14 mouse cellular contexts compared by ENCODE assay signal in genomic region chr5:139147178-139148078, GRCm38 (mm10). TPM values are rescaled to one million over a fixed set of nuclear protein-coding genes. Genes with fewer than 3 reads are reported as not detected.
DNase-seq lines count a peak whose midpoint lies in the region; ATAC-seq and TF ChIP-seq lines count a peak whose summit lies in the region.
"Had no signal": no experiment of that assay in that cellular context is flagged by ENCODE, and none has a peak within 500 bp of the region (broad histone marks: within the 10 kb centered on the region; RNA-seq: fewer than 3 reads in every experiment).

No protein-coding gene starts in this region.

- TF ChIP-seq CTCF in forebrain, postnatal 0 days (IDR thresholded peaks at IDR 0.05; ENCODE audit: low read depth) = no peak

- H3K36me3 ChIP-seq in embryonic facial prominence, embryonic 14.5 days (ENCODE audit: control insufficient read depth, insufficient read depth, low read length) = no peaks in the 10 kb centered on the region
- peaks cover 12% of the 10 kb centered on the region for H3K36me3 ChIP-seq in embryonic facial prominence, embryonic 10.5 days (replicated peaks)
- H3K36me3 ChIP-seq in forebrain, postnatal 0 days (ENCODE audit: insufficient read depth) = peaks cover 1% of the 10 kb centered on the region; the same call in 1 of the 2 replicates
- H3K36me3 ChIP-seq: neural tube, embryonic 13.5 days had no signal

- DNase-seq in embryonic facial prominence, embryonic 14.5 days (ENCODE audit: low spot score) = no peak
- DNase-seq in embryonic facial prominence, embryonic 10.5 days (ENCODE audit: low spot score) = no peak
- peak; percentile 50 for DNase-seq in layer of hippocampus, adult 11-12 months (ENCODE audit: low spot score)
- no peak for DNase-seq in layer of hippocampus, adult 9-10 months (ENCODE audit: low spot score)
- peak; percentile 34 for DNase-seq in NIH3T3 (ENCODE audit: low read depth)
- DNase-seq in forebrain, postnatal 0 days = peak; percentile 91
- DNase-seq in thymus, postnatal 0 days (ENCODE audit: low spot score) = no peak
- no peak for DNase-seq in adrenal gland, postnatal 36 days
- DNase-seq: thymus, postnatal 4 days had no signal

- H3K4me3 ChIP-seq in embryonic facial prominence, embryonic 14.5 days (ENCODE audit: low read depth, low read length) = no peak overlapping the region
- no peak overlapping the region for H3K4me3 ChIP-seq in embryonic facial prominence, embryonic 10.5 days
- H3K4me3 ChIP-seq in forebrain, postnatal 0 days (ENCODE audit: low read depth, low read length) = no peak overlapping the region
- H3K4me3 ChIP-seq: heart, embryonic 10.5 days; midbrain, embryonic 10.5 days; neural tube, embryonic 13.5 days had no signal

- 0 out of 2 replicates have a peak overlapping the region, but pooled peaks have one; percentile 10 for H3K27ac ChIP-seq in embryonic facial prominence, embryonic 14.5 days (replicated peaks; ENCODE audit: low read depth, low read length)
- no peak overlapping the region for H3K27ac ChIP-seq in embryonic facial prominence, embryonic 10.5 days (replicated peaks)
- H3K27ac ChIP-seq in forebrain, postnatal 0 days (ENCODE audit: low read depth, low read length) = peak overlapping the region; percentile 71
- H3K27ac ChIP-seq: heart, embryonic 10.5 days; liver, embryonic 14.5 days; midbrain, embryonic 10.5 days; neural tube, embryonic 13.5 days had no signal

- H3K4me1 ChIP-seq in embryonic facial prominence, embryonic 14.5 days (ENCODE audit: control insufficient read depth, insufficient read depth, low read length) = peaks cover 13% of the 10 kb centered on the region
- H3K4me1 ChIP-seq in embryonic facial prominence, embryonic 10.5 days = peaks cover 24% of the 10 kb centered on the region
- peaks cover 21% of the 10 kb centered on the region for H3K4me1 ChIP-seq in forebrain, postnatal 0 days (ENCODE audit: insufficient read depth)

- ATAC-seq in embryonic facial prominence, embryonic 14.5 days (ENCODE audit: low read depth) = no peak
- ATAC-seq in forebrain, postnatal 0 days = no peak; the same call in 1 of the 2 replicates

- 89% methylated on average over 14 of the region's 14 CpGs for WGBS in embryonic facial prominence, embryonic 14.5 days
- WGBS in embryonic facial prominence, embryonic 10.5 days = 95% methylated on average over 14 of the region's 14 CpGs
- WGBS in forebrain, postnatal 0 days = 52% methylated on average over 14 of the region's 14 CpGs

- no peaks in the 10 kb centered on the region for H3K27me3 ChIP-seq in embryonic facial prominence, embryonic 14.5 days (replicated peaks; ENCODE audit: control insufficient read depth, insufficient read depth, low read length)
- no peaks in the 10 kb centered on the region for H3K27me3 ChIP-seq in embryonic facial prominence, embryonic 10.5 days (replicated peaks; ENCODE audit: low read depth, poor library complexity, severe bottlenecking)
- H3K27me3 ChIP-seq in forebrain, postnatal 0 days (ENCODE audit: insufficient read depth, low read length) = no peaks in the 10 kb centered on the region
- H3K27me3 ChIP-seq: neural tube, embryonic 13.5 days had no signal

- H3K4me2 ChIP-seq in embryonic facial prominence, embryonic 14.5 days (ENCODE audit: low read depth, low read length) = no peak overlapping the region
- peak overlapping the region; percentile 21; the same call in 1 of the 2 replicates for H3K4me2 ChIP-seq in forebrain, postnatal 0 days (ENCODE audit: low read depth)
- H3K4me2 ChIP-seq: neural tube, embryonic 13.5 days had no signal

- H3K9ac ChIP-seq in embryonic facial prominence, embryonic 14.5 days (ENCODE audit: low read depth, low read length) = no peak overlapping the region
- H3K9ac ChIP-seq in forebrain, postnatal 0 days = no peak overlapping the region
- H3K9ac ChIP-seq: liver, embryonic 14.5 days; neural tube, embryonic 13.5 days had no signal

- no peaks in the 10 kb centered on the region for H3K9me3 ChIP-seq in embryonic facial prominence, embryonic 14.5 days (ENCODE audit: control insufficient read depth, low read length)
- H3K9me3 ChIP-seq in embryonic facial prominence, embryonic 10.5 days = no peaks in the 10 kb centered on the region
- no peaks in the 10 kb centered on the region for H3K9me3 ChIP-seq in forebrain, postnatal 0 days (ENCODE audit: low read length)
- H3K9me3 ChIP-seq: midbrain, embryonic 10.5 days; neural tube, embryonic 13.5 days had no signal

RNA-seq across cellular contexts. Expression of gene Prkar1b, which starts 2.4 kb away (rescaled TPM):
- polyA plus RNA-seq in embryonic facial prominence, embryonic 14.5 days (2014; fragmentation: Nextera tagmentation; extraction: Ambion mirVana) = 22.8 and 26.1 TPM in 2 replicates
- 7.3 and 9.0 TPM in 2 replicates for polyA plus RNA-seq in embryonic facial prominence, embryonic 10.5 days (2016; fragmentation: Nextera tagmentation; extraction: Ambion mirVana)
- 253 and 303 TPM in 2 replicates for total RNA-seq in forebrain, postnatal 0 days (2014; rRNA removed)
- 361 and 392 TPM in 2 replicates for polyA plus RNA-seq in forebrain, postnatal 0 days (2015; fragmentation: Nextera tagmentation; extraction: Ambion mirVana)
- polyA plus RNA-seq in thymus, postnatal 0 days (2015; fragmentation: Nextera tagmentation; extraction: Ambion mirVana) = 2.4 and 3.5 TPM in 2 replicates
- 10 to 100 TPM; 20.2 to 52.4 TPM for total RNA-seq in adrenal gland, postnatal 36 days (2021)
- total RNA-seq: MEL had no signal

RNA-seq across cellular contexts. Expression of gene Dnaaf5, which starts 2.6 kb away (rescaled TPM):
- 5.2 and 5.8 TPM in 2 replicates for polyA plus RNA-seq in embryonic facial prominence, embryonic 14.5 days (2014; fragmentation: Nextera tagmentation; extraction: Ambion mirVana)
- 9.6 and 10.6 TPM in 2 replicates for polyA plus RNA-seq in embryonic facial prominence, embryonic 10.5 days (2016; fragmentation: Nextera tagmentation; extraction: Ambion mirVana)
- 9.4 and 12.5 TPM in 2 replicates for total RNA-seq in forebrain, postnatal 0 days (2014; rRNA removed)
- 2.0 and 2.6 TPM in 2 replicates for polyA plus RNA-seq in forebrain, postnatal 0 days (2015; fragmentation: Nextera tagmentation; extraction: Ambion mirVana)
- 3.4 and 4.1 TPM in 2 replicates for polyA plus RNA-seq in thymus, postnatal 0 days (2015; fragmentation: Nextera tagmentation; extraction: Ambion mirVana)
- 10 to 100 TPM; 22.7 to 22.8 TPM for total RNA-seq in adrenal gland, postnatal 36 days (2021)

RNA-seq across cellular contexts. Expression of gene Sun1, which starts 53.0 kb away (rescaled TPM):
- polyA plus RNA-seq in embryonic facial prominence, embryonic 14.5 days (2014; fragmentation: Nextera tagmentation; extraction: Ambion mirVana) = 56.3 and 59.5 TPM in 2 replicates
- 50.5 and 50.6 TPM in 2 replicates for polyA plus RNA-seq in embryonic facial prominence, embryonic 10.5 days (2016; fragmentation: Nextera tagmentation; extraction: Ambion mirVana)
- total RNA-seq in forebrain, postnatal 0 days (2014; rRNA removed) = 72.6 and 84.8 TPM in 2 replicates
- 22.7 and 34.5 TPM in 2 replicates for polyA plus RNA-seq in forebrain, postnatal 0 days (2015; fragmentation: Nextera tagmentation; extraction: Ambion mirVana)
- polyA plus RNA-seq in thymus, postnatal 0 days (2015; fragmentation: Nextera tagmentation; extraction: Ambion mirVana) = 19.0 and 19.4 TPM in 2 replicates
- 100 to 1,000 TPM in 1 of 2 experiments, 10 to 100 TPM in 1; 73.4 to 105 TPM for total RNA-seq in adrenal gland, postnatal 36 days (2021)

Comparison
In these comparisons a context has a peak if more than half of its experiments do, and no peak if none do; other contexts are left out.
1. DNase-seq: peak in layer of hippocampus, adult 11-12 months (single experiment), NIH3T3 (single experiment) and forebrain, postnatal 0 days (single experiment); none in embryonic facial prominence, embryonic 14.5 days (single experiment), embryonic facial prominence, embryonic 10.5 days (single experiment), layer of hippocampus, adult 9-10 months (single experiment), thymus, postnatal 0 days (single experiment) and adrenal gland, postnatal 36 days (0 of 2).
2. RNA of gene Prkar1b, which starts 2.4 kb away (polyA plus RNA-seq): 361 to 392 TPM in forebrain, postnatal 0 days; 22.8 to 26.1 TPM in embryonic facial prominence, embryonic 14.5 days, 7.3 to 9.0 TPM in embryonic facial prominence, embryonic 10.5 days and 2.4 to 3.5 TPM in thymus, postnatal 0 days; every median in the first group is over 10 times any median in the second.